Mouse (Mus musculus): ENCODE measurements at regions not wholly inside any gene's neighbourhood (a gene's known extent, or its start where the extent isn't known, plus 50 kb on each side); places are given as distances from the start of the nearest gene placed in this dataset.

GRCm38 (mm10) chr12:102057979-102058378 lies 70.6 kb upstream of the Slc24a4 start:
- intact Hi-C loops (cut with DNase I): no loop called here
- no peak for DNase-seq

GRCm38 (mm10) chr12:102058428-102058827 lies 70.1 kb upstream of the Slc24a4 start:
- DNase-seq: peak; percentile 38
- intact Hi-C loops (cut with DNase I): no loop called here

- no peak for DNase-seq
- intact Hi-C loops (cut with DNase I): no loop called here
Observed at GRCm38 (mm10) chr12:102061096-102061495, 67.4 kb upstream of the Slc24a4 start.

- no peak for DNase-seq
- intact Hi-C loops (cut with DNase I): no loop called here
Observed at GRCm38 (mm10) chr12:102061657-102062614, 66.6 kb upstream of the Slc24a4 start.

- intact Hi-C loops (cut with DNase I): no loop called here
- DNase-seq: no peak
Observed at GRCm38 (mm10) chr12:102062648-102063047, 65.9 kb upstream of the Slc24a4 start.

GRCm38 (mm10) chr12:102063211-102063610 lies 65.3 kb upstream of the Slc24a4 start:
- intact Hi-C loops (cut with DNase I): no loop called here
- no peak for DNase-seq

GRCm38 (mm10) chr12:102064710-102065325 lies 63.7 kb upstream of the Slc24a4 start:
- intact Hi-C loops (cut with DNase I): no loop called here
- DNase-seq: no peak

- intact Hi-C loops (cut with DNase I): no loop called here
- DNase-seq: no peak
Observed at GRCm38 (mm10) chr12:102067685-102068084, 60.8 kb upstream of the Slc24a4 start.

- intact Hi-C loops (cut with DNase I): no loop called here
- no peak for DNase-seq
Observed at GRCm38 (mm10) chr12:102069521-102070201, 58.9 kb upstream of the Slc24a4 start.

GRCm38 (mm10) chr12:102071888-102072619 lies 56.5 kb upstream of the Slc24a4 start:
- no peak for DNase-seq
- intact Hi-C loops (cut with DNase I): no loop called here

- intact Hi-C loops (cut with DNase I): no loop called here
- DNase-seq: no peak
Observed at GRCm38 (mm10) chr12:102073540-102073939, 55.0 kb upstream of the Slc24a4 start.

GRCm38 (mm10) chr12:102076298-102076697 lies 52.2 kb upstream of the Slc24a4 start:
- intact Hi-C loops (cut with DNase I): no loop called here
- DNase-seq: no peak
